Mouse (Mus musculus): ENCODE measurements around the gene D17H6S53E.

Gene D17H6S53E

GRCm38 (mm10) chr17:35158850-35159593 lies 32.8 kb downstream of the D17H6S53E start:
- DNase-seq (ENCODE audit: inconsistent age in 2 of 2, low spot score in 1 of 2): no peak

DNA sequence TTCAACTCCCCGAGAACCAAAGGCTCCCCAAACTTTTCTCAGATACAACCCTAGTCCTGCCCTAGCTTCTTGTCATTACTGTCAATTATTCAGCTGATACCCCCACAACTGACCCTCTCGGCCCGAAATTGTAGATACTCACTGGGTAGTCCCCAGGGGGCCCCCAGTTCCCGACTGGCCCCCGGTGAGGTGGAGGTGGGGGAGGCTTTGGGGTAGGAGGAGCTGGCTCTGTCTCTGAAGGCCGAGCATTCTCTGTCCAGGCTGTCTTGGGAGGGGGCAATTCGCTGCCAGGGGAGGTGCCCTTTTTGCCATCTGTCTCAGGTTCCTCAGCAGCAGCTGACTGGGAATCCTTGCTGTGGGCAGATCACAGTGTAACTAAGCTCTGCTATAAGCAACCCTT lies 33.5 kb downstream of the D17H6S53E start:
- no peak for DNase-seq (ENCODE audit: inconsistent age in 2 of 2, low spot score in 1 of 2)

DNA sequence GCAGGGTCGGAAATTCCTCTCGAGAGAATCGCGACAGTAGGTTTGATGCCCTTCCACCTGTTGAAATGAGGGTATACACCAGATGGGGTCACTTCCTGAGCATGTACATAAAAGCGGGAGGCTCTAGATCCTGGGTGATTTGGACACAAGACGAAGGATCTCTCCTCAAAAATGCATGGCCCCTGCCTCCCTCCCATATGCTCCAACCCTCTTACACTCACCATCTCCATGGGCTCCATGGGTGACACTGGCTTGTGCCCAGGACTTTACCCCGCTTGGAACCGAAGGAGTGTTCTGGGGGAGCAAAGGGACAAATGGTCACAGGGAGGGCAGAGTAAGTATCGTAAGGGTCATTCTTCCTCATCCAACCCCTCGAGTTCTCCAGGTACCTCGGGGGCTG lies 35.2 kb downstream of the D17H6S53E start:
- DNase-seq (ENCODE audit: inconsistent age in 2 of 2, low spot score in 1 of 2): no peak

GRCm38 (mm10) chr17:35162121-35162520 lies 35.9 kb downstream of the D17H6S53E start:
- peak in 1 of 2 experiments; percentile 61 for DNase-seq (ENCODE audit: inconsistent age in 2 of 2, low spot score in 1 of 2)

DNA sequence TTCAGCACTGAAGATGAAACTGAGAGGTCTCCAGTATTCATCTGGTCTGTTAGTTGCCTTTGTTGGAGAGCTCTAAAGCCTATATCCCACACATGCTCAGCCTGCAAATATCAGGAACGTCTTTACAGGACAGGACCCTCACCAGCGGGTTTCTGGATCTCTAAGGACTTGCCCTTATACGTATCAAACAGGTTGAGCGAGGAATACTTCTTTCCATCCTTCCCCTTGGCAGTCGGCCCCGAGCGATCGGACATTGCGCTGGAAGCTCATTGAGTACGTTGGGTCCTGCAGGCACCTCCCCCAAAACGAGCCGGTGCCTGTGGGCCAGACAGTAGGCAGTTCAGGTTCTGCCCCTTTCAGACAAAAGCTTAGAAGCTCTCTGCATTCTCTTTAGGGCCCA lies 36.6 kb downstream of the D17H6S53E start:
- DNase-seq (ENCODE audit: inconsistent age in 2 of 2, low spot score in 1 of 2): peak; percentile 63 to 83

DNA sequence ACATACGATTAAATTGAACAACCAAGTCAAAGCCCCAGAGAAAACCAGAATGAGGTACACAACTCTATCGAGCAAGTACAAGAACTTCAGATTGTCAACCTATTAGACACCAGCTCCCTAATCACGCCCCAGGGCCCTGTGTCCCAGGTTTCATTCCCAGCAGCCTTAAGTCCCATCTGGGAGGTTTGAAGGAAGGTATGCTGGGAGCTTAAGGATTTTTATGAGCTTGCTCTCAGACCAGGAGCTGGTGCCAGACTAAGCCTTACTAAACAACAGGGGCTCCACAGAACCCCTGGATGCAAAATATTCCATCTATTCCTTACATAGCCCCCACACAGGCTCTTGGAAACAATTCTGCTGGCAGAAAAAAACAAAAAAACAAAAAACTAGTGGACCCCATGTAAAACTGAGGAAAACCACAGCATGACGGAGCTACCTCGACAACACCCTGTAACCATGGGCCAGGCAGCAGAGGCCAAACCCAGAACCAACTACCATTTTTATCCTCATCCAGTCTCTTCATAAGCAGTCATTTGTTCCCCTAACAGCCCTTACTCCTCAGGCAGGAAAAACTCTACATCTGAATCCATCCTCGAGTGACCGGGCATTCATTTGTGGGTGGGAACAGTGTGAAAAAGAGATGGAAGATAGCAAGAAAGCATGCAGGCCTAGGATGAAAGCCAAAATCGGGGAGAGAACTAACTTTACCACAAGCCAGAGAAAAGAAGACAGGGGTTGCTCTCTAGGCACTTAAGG lies 37.3 kb downstream of the D17H6S53E start:
- DNase-seq (ENCODE audit: inconsistent age in 2 of 2, low spot score in 1 of 2): peak in 1 of 2 experiments; percentile 80

DNA sequence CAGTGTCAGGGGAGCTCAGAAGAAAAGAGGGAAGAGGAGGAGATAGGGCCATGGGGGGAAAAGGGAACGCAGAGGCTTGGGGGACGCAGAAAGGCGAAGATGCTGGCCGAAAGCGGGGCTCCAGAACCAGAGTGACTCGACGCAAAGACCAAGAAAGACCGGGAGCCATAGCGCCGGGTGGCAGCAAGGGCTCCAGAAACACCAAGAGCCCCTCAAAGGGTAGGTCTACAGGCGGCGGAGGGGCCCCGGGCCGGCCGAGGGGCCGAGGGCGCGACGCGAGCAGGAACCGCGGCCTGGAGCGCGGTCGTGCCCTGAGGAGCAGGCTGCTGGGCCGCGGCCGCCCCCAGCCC lies 38.0 kb downstream of the D17H6S53E start:
- no peak for DNase-seq (ENCODE audit: inconsistent age in 2 of 2, low spot score in 1 of 2)

DNA sequence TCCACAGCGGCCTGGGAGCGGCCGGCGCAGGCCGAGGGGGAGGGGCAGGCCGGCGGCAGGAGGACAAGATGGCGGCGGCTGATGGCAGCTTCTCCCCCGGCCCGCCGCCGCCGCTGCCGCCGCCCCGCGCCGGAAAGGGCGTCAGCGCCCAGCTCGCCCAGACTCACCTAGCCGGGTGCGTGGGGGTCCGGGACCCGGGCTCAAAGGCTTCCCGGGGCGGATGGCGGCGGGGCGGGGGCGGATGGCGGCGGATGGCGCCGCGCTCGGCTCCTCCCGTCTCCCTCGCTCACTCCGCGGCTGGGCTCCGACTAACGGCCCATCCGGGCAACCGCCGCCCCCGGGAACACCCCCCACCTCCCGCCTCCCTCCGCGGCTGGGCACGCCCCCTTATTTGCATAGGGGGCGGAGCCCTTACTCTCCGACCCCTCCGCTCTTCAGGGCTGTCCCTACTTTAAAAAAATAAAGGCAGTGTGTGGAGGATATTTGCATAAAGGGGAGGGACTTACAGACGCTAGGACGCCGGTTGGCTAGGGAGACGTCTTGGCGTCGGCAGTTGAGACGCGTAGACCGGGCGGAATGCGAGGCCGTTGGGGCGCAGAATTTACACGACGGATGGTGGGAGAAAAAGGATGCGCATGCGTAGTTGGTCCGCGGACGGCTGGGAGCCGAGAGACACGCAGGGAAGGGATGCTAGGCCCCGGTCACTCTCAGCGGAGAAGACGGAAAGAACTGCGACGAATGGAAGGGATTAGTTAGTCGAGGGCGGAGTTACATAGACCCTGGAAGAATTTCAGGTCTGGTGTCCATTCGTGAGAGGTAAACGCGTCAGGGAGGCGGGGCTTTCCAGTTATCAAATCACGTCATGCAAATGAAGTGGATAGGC lies 38.6 kb downstream of the D17H6S53E start, which contains the start of gene Prrc2a:
Gene Prrc2a (minus strand): TSS at position 330 of the 883 bp plus-strand sequence.
- DNase-seq (ENCODE audit: inconsistent age in 2 of 2, low spot score in 1 of 2): peak; percentile 99 to 100

DNA sequence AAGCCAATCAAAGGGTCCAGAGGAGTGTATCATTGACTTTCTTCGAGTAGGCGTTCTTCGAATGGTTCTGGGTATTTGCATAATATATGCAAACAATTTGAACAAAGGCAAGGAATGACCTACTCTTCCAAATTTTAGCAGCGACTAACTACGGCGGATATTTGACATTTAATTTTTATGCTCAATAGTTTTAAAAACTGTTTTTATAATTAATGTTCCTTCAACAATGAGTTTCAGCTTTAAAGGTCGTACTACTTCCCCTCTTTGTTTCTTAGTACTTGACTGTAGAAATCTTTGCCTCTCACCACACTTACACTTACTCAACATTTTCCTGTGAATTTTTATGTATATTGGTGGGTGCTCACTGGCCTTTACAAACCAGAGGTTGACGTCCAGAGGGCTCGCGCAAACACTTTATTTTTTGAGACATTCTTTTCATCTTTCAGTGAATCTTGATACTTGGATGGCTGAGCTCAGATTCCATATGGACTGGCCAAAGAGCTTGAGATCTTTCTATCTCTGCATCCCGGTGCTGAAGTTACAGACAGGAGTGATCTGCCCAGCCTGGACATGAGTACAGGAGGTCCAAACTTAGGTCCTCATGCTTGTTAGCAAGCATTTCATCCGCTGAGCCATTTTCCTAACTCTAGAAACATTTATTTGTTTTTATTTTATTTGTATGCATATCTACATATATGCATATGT lies 39.4 kb downstream of the D17H6S53E start:
- DNase-seq (ENCODE audit: inconsistent age in 2 of 2, low spot score in 1 of 2): no peak

GRCm38 (mm10) chr17:35166352-35167035 lies 40.3 kb downstream of the D17H6S53E start:
- DNase-seq (ENCODE audit: inconsistent age in 2 of 2, low spot score in 1 of 2): peak; percentile 65 to 88

- DNase-seq (ENCODE audit: inconsistent age in 2 of 2, low spot score in 1 of 2): no peak
Observed at GRCm38 (mm10) chr17:35167794-35168193, 41.6 kb downstream of the D17H6S53E start.

DNA sequence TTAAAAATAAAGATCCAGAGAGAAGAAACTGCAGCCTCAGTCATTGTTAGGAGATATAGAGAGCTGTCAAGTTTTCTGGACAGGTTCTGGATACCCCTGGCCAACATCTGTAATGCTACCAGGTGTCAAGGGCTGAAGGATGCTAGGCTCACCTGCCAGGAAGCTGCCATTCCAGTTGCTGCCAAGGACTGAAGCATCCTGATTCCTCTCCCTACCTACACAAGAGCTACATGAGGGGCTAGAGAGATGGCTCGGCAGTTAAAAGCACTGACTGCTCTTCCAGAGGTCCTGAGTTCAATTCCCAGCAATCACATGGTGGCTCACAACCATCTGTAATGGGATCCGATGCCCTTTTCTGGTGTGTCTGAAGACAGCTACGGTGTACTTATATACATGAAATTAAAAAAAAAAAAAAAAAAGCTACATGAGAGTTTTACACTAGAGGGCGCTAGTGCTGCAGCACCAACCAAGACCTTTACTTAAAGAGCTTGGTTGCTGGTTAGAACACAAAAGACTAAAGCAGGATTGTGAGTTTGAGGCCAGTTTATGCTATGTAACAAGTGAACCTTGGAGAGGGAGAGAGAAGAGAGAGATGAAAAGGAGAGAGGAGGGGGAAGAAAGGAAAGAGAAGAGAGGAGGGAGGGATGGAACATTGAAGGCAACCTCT lies 42.5 kb downstream of the D17H6S53E start:
- peak in 1 of 2 experiments; percentile 72 for DNase-seq (ENCODE audit: inconsistent age in 2 of 2, low spot score in 1 of 2)

- DNase-seq (ENCODE audit: inconsistent age in 2 of 2, low spot score in 1 of 2): no peak
Observed at GRCm38 (mm10) chr17:35172445-35173234, 46.5 kb downstream of the D17H6S53E start.

DNA sequence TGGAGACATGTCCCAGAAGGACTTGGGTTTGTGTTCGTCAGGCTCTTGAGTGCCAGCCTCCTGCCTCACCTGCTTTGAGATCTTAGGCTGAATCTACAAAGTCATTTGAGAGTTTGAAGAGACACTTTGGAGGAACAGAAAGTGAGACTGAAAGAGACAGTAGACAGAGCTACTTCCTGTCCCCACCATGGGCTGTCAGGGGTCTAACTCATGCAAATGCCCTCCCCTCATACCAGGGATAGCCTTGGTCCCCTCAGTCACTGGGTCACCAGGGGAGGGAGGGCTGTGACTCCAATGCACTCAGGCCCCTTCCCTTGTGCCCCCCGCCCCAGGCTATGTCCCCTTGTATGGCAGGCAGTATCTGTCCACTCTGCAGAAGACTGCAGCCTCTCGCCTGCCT lies 47.2 kb downstream of the D17H6S53E start:
- no peak for DNase-seq (ENCODE audit: inconsistent age in 2 of 2, low spot score in 1 of 2)

DNA sequence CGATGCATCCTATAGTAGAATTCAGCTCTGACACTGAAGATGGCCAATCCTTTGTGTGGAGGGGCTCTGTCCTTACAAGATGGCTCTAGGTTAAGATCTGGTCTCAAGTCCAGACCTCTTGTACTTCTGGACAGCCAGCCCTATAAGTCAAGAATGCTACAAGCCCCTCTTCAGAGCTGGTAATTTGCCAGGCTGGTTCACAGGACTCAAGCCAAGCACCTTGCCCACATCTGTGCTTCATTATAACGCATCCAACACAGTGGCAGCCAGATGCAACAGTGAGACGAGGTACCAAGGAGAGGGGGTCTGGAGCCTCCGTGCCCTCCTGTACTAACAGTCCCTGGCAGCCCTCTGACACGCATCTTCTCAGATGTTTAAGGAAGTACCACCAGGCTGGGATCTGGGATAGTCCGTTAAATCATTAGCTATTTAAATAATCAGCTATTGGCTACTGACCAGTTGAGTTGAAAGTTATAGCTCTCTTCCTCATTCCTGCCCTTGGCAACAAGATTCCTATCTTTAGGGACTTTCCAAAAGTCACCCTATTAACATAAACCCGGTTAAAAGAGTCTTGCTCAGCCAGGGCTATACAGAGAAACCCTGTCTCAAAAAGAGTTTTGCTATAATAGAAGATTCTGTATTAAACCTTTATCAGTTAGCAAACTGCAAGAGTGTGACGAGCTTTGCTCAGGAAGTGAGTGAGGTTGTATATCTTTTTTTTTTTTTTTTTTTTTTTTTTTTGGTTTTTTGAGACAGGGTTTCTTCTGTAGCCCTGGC lies 48.2 kb downstream of the D17H6S53E start:
- DNase-seq (ENCODE audit: inconsistent age in 2 of 2, low spot score in 1 of 2): no peak

- DNase-seq (ENCODE audit: inconsistent age in 2 of 2, low spot score in 1 of 2): no peak
Observed at GRCm38 (mm10) chr17:35175382-35175781, 49.2 kb downstream of the D17H6S53E start.

GRCm38 (mm10) chr17:35175968-35176367 lies 49.8 kb downstream of the D17H6S53E start, which contains the start of gene Aif1:
TSS of gene Aif1 (minus strand) at chr17:35176068.
- no peak for DNase-seq (ENCODE audit: inconsistent age in 2 of 2, low spot score in 1 of 2)
